Mouse (Mus musculus) gastrocnemius, adult 2 months (tissue): Measurements from ENCODE around the gene Nox1. TPM values are rescaled to one million over a fixed set of nuclear protein-coding genes. Genes with fewer than 3 reads are reported as not detected.

ENCODE experiments used
- DNase-seq: peaks from one replicate; pipeline ENCODE4 v3.0.0; 2022
- H3K27ac ChIP-seq: fragments of 200-600 bp; 2 replicates; pipeline ENCODE4 v1.8.1; 2022; ENCODE audit warnings: mild to moderate bottlenecking
- H3K4me3 ChIP-seq: fragments of 200-600 bp; 2 replicates; pipeline ENCODE4 v1.8.1; 2022; ENCODE audit warnings: mild to moderate bottlenecking, moderate library complexity
- CTCF ChIP-seq: fragments of 200-600 bp; IDR thresholded peaks from 2 replicates; pipeline ENCODE4 v1.8.1; 2022; ENCODE audit warnings: antibody characterized with exemption, mild to moderate bottlenecking, moderate library complexity
- intact Hi-C: fragments of 180-260 bp; cut with DNase I; formaldehyde crosslinking; loops from one replicate; pipeline ENCODE4 v1.15.1; 2025
- total RNA-seq, 2 experiments: library from RNA; stranded (reverse); gene quantifications; 2 replicates each; pipeline ENCODE4 v1.2.3; 2021

The Nox1 gene
- total RNA-seq, 2 experiments from 2014 or later = 0.36 TPM; not detected in 1

DNA sequence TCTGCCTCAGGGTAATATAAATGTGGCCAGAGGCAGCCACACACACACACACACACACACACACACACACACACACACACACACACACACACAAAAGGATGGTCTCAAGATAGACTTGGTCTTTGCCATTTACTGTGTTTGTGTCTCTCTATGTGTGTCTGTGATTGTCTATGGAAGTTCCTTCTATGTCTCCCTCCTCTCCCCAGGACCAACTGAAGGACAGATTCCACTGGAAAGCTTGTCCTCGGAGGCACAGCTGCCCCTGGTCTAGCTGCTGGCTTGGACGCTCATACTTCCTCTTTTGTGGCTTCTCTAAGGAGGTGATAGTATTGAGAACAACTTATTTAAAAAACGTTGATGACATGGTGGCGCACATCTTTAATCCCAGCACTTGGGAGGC lies 58.3 kb downstream of the Nox1 start:
- no peak for TF ChIP-seq CTCF
- Histone ChIP-seq H3K27ac (no peak overlapping the region), H3K4me3 (no peak overlapping the region)
- intact Hi-C loops = no loop called here
- DNase-seq = no peak

DNA sequence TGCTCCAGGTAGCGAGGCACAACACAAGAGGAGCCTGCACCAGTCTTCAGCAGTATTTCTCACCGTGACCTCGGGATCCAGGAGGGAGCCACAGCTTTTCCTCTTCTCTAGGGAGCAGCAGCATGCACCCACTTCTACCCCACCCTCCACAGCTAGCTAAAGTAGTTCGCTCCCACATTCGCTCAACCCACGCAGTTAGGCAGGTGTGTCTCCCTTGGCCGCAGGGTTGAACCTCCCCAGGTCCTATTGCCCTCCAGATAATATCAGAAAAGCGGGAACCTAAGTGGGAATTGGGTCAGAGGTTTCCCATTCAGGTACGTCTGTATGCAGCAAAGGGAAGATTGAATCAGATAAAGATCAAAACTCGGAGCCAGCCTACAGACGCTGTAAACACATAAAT lies 58.9 kb downstream of the Nox1 start:
- TF ChIP-seq CTCF = no peak
- intact Hi-C loops = no loop called here
- H3K4me3 ChIP-seq = peak overlapping the region; percentile 48

DNA sequence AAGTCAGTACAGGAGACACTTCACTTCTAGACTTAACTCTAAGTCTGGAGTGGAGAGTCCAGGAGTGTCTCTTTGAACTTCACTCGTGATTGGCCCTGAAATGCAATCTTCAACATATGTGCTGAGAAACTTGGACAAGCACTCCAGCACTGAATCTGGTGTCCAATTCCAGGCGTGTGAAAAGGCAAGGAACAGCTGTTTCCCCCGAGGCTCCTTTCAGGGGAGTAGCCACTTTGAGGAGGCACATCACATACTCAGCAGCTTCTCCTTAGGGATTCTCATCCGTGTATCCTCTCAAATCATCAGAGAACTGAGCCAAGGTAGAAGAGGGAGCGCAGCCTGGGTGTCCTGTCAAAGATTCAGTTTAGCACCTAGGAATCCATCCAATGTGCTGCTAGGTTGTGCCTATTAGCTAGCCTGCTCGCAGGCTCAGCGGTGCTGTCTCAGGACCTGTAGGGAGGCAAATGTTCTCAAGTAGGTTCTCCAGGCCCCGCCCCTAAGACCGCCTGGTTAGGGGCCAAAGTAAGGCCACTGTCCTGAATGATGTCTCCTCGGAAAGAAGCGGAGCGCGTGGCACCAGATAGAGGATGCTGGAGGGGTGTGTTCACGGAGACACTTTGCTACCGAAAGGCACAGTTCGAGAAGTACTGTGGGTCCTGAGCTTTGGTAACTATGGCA lies 59.6 kb downstream of the Nox1 start, which contains the start of gene Xkrx:
Gene Xkrx (minus strand): TSS at position 34 of the 678 bp plus-strand sequence.
- peak within 1 kb of the TSS; percentile 48 for H3K4me3 ChIP-seq
- intact Hi-C loops = no loop called here
- no peak for TF ChIP-seq CTCF
- DNase-seq = peak; percentile 22
- H3K27ac ChIP-seq = no peak within 1 kb of the TSS

More for the DNA sequence above, 58.9 kb downstream of the Nox1 start:
- no peak overlapping the region for H3K27ac ChIP-seq
- no peak for DNase-seq

DNA sequence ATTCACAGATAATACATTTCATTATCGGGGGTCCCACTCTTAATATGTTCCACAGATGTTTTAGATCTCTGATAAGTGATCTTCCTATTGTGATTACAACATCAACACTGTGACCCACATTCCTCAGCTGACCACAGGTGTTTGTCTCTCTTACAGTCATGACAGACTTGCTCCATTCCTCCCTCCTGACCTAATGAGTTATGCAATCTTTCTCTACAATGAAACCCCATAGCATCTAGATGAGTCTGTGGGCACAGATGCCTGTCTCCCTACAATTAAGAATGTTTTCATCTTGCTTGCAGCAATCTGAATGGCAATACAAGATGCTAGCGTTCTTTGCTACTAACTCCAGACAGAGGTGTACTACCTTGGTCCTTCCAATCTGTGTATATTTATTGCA lies 61.3 kb downstream of the Nox1 start:
- Histone ChIP-seq H3K4me3 (no peak overlapping the region), H3K27ac (no peak overlapping the region)
- intact Hi-C loops = no loop called here
- no peak for DNase-seq
- TF ChIP-seq CTCF = no peak

DNA sequence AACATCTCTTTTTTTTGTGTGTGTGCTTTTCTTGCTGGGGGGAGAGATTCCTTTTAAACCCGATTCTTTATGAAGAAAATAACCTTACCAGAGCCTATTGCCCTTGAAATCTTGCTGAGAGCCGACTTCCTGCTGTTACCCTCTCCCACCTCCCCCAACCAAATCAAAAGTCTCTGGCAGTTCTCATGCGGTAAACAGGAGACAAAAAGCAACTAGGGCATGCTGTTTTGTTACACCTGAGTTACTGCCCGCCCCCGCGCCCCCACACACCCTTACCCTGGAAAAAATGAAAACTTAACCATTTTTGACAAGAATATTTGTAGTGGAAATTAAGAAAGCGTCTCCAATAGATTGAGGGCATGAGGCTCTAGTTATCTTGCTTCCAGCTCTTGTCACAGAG lies 63.6 kb downstream of the Nox1 start:
- Histone ChIP-seq H3K27ac (no peak overlapping the region), H3K4me3 (no peak overlapping the region)
- intact Hi-C loops = no loop called here
- no peak for DNase-seq
- TF ChIP-seq CTCF = no peak

DNA sequence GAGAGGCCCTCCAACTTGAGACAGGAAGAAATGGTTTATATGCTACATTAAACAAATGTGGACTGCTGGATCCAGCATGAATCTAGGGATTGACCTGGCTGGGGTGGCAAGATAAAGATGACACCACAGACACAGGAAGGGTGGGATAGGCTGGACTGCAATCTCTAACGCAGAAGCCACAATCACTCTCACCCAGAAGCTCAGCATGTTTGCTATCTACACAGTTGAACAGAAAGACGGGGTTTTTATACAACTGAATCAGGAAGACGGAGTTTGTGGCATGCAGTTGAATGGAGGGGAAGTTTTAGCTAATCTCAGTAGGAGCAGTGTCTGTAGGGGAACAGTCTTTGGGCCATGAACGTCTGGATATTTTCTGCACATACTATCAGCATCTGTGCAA lies 79.8 kb downstream of the Nox1 start:
- H3K4me3 ChIP-seq = no peak overlapping the region
- DNase-seq = no peak
- intact Hi-C loops = no loop called here
- TF ChIP-seq CTCF = no peak
- H3K27ac ChIP-seq = no peak overlapping the region

DNA sequence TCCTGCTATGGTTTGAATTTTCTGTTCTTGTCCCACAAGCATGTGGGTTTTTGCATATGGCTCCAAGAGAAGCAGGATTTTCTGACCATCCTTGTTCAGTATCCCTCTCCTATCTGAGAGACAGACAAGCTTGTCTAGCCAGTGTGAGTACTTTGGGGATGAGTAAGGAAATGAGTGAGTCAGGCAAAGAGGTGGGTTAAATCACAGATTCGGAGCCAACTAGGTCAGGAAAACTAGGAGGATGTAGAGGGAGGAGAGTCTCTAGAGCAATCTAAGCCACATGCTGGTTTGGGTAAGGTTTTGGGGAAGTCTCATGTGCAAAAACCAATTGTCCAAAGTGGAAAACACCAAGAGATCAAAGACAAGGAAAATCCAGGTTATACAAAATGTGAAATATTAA lies 80.2 kb downstream of the Nox1 start:
- intact Hi-C loops = no loop called here
- Histone ChIP-seq H3K27ac (no peak overlapping the region), H3K4me3 (no peak overlapping the region)
- TF ChIP-seq CTCF = no peak
- DNase-seq = no peak

DNA sequence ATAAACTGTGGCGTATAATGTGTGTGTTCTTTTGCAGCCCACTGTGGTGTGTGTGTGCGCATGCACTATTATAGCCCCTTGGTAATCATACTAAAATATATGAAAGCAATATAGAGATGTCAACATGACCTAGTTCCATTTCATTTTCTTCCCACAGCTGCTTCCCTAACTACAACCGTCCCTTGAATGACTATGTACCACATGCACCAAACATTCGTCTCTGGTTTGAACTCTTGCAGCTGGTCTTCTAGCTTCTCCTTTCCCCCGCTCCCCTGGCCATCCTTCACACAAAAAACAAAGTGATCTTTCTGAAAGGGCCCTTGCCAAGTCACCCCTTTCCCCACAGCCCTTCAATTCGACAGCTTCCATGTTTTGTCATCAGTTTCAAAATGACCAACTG lies 81.7 kb downstream of the Nox1 start:
- Histone ChIP-seq H3K27ac (no peak overlapping the region), H3K4me3 (no peak overlapping the region)
- intact Hi-C loops = no loop called here
- TF ChIP-seq CTCF = no peak
- DNase-seq = no peak

DNA sequence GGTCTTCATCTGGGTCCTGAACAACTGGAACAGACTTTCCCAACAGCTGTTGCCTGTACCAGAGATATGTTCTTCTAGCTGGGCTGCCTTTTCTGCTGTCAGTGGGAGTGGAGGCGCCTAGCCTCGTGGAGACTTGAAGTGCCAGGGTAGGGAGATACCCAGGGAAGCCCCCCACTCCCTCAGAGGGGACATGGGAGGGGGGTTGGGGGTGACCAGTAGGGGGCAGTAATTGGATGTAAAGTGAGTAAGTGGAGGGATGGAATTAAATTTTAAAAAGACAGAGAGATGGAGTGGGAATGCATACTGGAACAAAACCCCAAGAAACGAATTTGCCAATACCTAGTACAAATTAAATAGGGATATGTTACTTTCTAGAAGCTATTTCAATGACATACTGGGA lies 87.9 kb downstream of the Nox1 start:
- Histone ChIP-seq H3K4me3 (no peak overlapping the region), H3K27ac (no peak overlapping the region)
- TF ChIP-seq CTCF = peak; percentile 34
- DNase-seq = no peak
- intact Hi-C loops = no loop called here

DNA sequence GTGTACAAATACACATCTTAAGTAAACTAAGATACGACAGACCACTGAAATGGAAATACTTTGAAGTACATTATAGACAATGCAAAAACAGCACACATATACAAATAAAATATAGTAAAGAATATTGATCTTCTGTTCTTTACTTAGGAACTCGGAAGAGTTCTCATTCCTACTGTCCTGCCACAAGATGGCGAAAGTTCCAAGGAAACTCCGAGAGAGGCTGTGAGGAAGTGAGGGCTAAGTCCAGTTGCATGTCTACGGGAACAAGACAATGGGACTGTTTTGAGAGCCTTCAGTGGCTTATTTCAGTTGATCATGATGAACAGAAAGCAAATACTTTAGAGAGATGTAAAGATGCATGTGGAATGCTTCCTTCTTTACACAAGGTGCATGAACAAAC lies 89.5 kb downstream of the Nox1 start:
- intact Hi-C loops = no loop called here
- Histone ChIP-seq H3K4me3 (no peak overlapping the region), H3K27ac (no peak overlapping the region)
- peak; percentile 49 for TF ChIP-seq CTCF
- DNase-seq = no peak

DNA sequence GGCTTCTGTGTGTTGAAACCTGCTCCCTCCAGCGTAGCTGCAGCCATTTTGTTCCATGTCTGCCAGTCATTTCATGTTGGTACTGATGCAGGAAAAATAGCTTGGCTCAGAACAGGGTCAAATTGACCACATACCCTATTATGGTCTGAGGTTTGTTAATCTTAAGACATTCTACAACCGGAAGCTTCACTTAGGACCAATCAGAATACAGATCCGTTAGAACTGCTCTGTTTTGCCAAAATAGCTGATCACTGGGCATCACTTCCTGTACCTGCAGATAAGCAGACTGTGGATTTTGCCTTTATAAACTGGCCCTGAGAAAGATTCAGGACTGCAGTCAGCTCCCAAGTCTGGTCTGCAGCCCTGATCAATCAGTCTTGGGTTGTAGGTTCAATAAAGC lies 93.2 kb downstream of the Nox1 start:
- TF ChIP-seq CTCF = no peak

DNA sequence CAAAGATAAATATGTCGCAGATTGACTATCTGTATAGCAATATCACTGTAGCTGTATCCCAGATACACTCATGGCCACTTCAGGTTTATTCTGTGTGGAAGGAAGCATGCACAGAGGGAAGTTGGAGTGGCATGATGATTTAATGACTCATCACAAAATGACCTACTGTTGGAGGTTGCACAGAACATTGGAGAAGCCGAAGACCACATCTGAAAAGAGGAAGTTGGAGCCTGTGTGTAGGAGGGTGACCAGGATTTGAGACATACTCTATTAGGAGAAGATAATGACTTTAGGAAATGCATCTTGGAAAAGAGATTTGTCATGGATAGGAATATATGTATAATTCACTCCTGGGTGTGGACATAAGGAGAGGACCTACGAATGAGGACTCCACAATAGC lies 105.3 kb downstream of the Nox1 start:
- no peak overlapping the region for H3K4me3 ChIP-seq
- no peak for TF ChIP-seq CTCF
- DNase-seq = no peak
- H3K27ac ChIP-seq = no peak overlapping the region
- intact Hi-C loops = no loop called here

More for the DNA sequence above, 93.2 kb downstream of the Nox1 start:
- Histone ChIP-seq H3K4me3 (no peak overlapping the region), H3K27ac (no peak overlapping the region)
- intact Hi-C loops = no loop called here
- no peak for DNase-seq

DNA sequence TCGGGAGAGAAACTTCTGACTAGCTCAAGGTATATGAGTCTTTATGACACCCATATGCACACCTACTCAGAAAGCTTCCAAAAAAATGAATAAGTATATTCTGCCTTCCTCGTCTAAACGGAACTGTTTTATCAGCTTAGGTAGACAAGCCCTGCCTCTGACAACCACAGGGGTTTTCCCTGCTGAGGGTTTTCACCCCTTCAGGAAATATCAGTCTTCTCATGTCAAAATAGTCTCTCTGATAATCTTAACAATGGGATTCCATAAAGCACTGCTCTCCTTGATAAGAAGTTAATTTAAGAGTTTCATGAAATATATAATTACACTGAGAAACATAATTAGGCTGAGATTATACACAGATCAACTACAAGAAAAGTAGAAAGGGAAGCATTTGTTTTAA lies 110.0 kb downstream of the Nox1 start:
- intact Hi-C loops = no loop called here
- DNase-seq = no peak
- no peak for TF ChIP-seq CTCF
- Histone ChIP-seq H3K4me3 (no peak overlapping the region), H3K27ac (no peak overlapping the region)

DNA sequence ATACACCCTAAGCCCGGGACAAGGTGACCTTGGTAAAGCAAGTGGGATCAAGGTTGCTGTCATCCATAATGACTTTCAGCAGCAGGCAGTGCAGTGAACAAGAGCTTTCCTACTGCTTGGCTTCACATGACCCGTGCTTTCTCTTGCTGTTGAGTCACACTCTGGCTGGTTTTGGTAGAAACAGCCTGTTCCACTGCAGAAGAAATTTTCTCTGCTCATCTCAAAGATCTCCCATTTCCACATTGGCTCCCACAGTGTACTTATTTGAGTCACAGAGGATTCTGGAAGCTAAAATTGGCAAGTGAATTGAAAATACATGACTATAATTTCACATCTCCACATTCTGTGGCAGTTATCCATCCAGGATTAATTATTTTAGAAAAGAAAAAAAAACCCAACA lies 119.1 kb downstream of the Nox1 start:
- no peak overlapping the region for H3K4me3 ChIP-seq
- intact Hi-C loops = no loop called here
- H3K27ac ChIP-seq = no peak overlapping the region
- TF ChIP-seq CTCF = no peak
- DNase-seq = no peak
